Mouse (Mus musculus): Measurements from ENCODE around the gene Spsb1.

DNA sequence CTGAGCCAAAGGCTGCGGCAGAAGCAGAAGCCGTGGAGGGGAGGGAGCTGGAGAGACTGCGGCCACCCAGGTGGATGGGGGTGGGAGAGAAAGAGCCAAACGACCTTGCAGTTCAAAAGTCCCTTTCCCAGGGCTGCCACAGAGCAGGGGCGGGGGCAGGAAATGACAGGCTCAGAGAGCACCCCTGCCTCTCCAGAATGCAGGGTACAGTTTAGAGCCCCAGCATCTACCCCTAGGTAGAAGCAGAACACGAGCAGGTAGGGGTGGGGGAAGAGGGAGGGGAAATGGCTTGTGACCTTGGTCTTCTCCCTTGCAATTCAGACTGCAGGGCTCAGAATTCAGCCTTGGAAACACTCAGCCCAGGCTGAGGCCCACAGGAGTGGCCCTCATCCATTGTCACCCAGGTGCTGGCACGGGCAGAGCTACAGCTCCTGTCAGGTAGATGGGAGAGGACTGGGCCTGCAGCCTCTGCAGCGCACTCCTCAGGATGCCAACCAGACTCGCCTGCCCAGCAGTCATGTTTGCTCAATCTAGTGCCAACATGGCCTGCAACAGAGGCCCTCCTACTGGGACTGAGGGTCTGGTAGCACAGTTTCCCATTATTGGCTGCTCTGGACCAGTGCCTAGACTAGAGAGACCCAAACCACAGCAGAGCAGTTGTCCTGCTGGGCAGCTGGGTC is 36.3 kb upstream of the Spsb1 start:
- TF ChIP-seq EP300 (IDR thresholded peaks at IDR 0.05; ENCODE audit: low read depth): no peak
- TF ChIP-seq CTCF (IDR thresholded peaks at IDR 0.05; ENCODE audit: low read depth): no peak

Data from liver, embryonic 14.5 days (tissue).